Mouse (Mus musculus) left cerebral cortex, postnatal 14 days (tissue): ENCODE measurements around the gene Hnrnpul1. TPM values are rescaled to one million over a fixed set of nuclear protein-coding genes. Genes with fewer than 3 reads are reported as not detected.
A peak's percentile ranks its signal among the peaks of the same experiment; 100 is the strongest.
"Not testable (repeated sequence)": the region's sequence is repeated elsewhere in the genome, so short reads cannot be mapped to it uniquely, and the experiment has no call there.

Experiments used
- DNase-seq, 2 experiments: peaks; one replicate each; pipeline ENCODE4 v3.0.0; 2021 to 2022; ENCODE audit warnings: low spot score in 2 of 2, mixed read lengths in 1 of 2
- intact Hi-C: fragments of 180-260 bp; cut with DNase I; formaldehyde crosslinking; loops from one replicate; pipeline ENCODE4 v1.15.1; 2025
- long read RNA-seq, 2 experiments: library from polyadenylated mRNA; stranded (forward); transcript quantifications; one replicate each; pipeline ENCODE4 v2.0.0; 2021
- total RNA-seq, 2 experiments: library from RNA; stranded (reverse); gene quantifications; 2 replicates each; pipeline ENCODE4 v1.2.3; 2021

Hnrnpul1 gene
- total RNA-seq = 100 to 1,000 TPM; 102 to 103 TPM
- long read RNA-seq, experiment 1, transcript Hnrnpul1-205 (15 exons, 3,784 nt) = major isoform, 23 of 55 reads
- long read RNA-seq, experiment 1, partial matches to known transcripts = 21 of 55 reads
- long read RNA-seq, experiment 1, other reads (novel, unspliced or antisense) = 5 of 55 reads
- long read RNA-seq, experiment 2, transcript Hnrnpul1-205 (15 exons, 3,784 nt) = major isoform, 37 of 67 reads
- long read RNA-seq, experiment 2, transcript Hnrnpul1-201 (15 exons, 3,354 nt) = minor isoform, 9 of 67 reads
- long read RNA-seq, experiment 2, partial matches to known transcripts = 14 of 67 reads
- long read RNA-seq, experiment 2, other reads (novel, unspliced or antisense) = 6 of 67 reads

DNA sequence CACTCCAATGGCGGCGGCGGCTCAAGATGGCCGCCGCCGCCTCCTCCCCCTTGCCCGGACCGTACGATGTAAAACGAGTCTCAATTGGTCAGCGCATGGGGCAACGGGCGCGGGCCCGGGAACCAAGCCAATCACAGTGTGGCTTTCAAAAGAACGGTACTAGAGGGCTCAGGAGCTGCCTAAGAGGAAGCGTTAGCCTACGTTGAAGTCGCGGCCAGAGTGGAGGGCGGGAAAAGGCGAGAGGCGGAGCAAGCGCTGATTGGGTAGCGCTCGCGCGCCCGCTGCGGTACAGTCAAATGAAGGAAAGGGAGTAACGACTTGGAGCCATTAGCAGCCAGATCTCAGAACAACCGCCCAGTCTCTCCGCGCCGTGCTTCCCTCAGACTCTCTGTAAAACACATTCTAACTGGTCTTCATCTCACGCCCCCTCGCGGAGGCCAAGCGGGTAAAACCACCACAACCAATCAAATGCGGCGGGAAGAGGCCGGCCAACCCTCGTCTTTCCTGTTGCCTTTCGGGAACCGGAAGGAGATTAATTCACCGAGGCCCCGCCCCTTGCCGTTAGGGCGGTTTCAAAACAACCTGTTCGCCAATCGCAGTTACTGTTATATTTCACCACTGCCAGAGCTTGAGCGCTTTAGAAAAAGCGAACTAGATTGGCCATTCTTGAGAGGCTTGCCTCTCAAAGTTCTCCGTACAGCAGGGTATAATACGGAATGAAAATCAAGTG, at the start of gene Hnrnpul1:
Gene Hnrnpul1 (minus strand): TSS at position 20 of the 730 bp plus-strand sequence.
- intact Hi-C loops = no loop called here

DNA sequence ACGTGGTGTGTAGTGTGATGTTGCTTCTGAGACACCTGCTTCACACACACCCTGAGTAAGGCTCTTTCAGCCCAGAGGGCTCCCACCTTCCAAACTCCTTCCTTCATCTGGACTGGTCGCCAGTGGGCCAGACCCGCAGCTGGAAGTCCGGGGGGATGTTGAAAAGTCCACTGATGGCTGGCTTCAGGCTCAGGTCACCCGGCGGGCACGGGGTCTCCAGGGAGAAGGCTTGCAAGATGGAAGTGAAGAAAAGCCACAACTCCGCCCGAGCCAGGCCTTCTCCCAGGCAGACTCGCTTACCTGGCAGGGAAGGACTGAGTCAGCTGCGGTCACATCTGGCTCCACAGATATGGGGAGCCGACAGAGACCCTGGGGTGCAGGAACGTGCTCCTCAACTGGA, 48.9 kb upstream of the Hnrnpul1 start:
- intact Hi-C loops = no loop called here
- DNase-seq = no peak

More for the DNA sequence above, at the start of gene Hnrnpul1:
- peak; percentile 100 for DNase-seq

DNA sequence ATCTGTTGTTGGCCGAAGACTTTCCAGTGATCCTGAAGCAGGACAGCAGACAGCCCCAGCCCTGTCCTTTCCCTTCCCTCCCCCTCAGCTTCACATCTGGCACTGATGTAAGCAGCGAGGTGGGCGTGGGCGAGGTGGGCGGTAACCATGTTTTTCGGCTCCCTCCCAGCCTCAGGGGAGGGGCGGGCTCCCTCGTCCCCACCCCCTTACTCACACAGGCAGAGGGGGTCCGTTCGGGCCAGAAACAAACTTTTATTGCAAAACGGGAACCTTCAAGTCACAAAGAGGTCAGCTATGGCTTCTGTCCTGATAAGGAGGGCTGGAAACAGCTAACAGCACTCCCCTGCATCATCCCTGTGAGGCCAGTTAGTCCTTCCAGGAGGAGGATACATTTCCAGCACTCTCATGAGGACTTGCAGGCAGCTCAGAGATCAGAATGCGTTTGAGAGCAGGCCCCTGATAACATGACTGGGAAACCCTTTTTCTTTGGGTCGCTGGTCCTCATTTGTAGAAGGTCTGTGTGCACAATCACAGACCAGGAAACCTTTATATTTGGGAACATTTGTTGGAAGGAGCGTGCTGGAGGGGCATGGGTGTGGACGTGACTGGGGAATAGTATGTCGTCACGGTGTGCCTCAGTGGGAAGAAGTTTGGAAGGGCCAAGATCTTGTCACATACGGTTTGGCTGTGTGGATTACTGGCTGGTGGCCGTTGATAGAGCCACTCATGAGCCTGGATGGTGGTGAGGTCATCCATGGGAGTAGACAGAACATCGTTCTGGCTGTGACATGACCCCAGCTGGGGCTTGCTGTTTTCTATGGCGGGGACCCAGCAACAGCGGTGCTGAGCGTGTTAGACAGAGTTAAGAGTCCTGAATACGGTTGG, 47.9 kb upstream of the Hnrnpul1 start:
- intact Hi-C loops = no loop called here
- no peak for DNase-seq

DNA sequence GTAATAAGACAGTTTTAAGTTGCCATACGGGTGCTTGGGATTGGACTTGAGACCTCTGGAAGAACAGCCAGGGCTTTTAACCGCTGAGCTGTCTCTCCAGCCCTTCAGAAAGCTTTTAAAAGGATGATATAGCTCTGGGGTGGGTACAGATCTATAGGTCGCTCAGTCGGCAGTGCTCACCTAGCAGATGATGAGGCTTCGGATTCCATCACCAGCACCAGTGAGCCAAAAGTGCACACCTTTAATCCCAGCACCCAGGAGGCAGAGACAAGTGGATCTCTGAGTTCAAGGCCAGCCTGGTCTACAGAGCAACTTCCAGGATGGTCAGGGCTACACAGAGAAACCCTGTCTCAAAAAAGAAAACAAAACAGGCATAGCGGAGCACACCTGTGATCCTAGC, 46.5 kb upstream of the Hnrnpul1 start:
- no peak for DNase-seq
- intact Hi-C loops = no loop called here

DNA sequence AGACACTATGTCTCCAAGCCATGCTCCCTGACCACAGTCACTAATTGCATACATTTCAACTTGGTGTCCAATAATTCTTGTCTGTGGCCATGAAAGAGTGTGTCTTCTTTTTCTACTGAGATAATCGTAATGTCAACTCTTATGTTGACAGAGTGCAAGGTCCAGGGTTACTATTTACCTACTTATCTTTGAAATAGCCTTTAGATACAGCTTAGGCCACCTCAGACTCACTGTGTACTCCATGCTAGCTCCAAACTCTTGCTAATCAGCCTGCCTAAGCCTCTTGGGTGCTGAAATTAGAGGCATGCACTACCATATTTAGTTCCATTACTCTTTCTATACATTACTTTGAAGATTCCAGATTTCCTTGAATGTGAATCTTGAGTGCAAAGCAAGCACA, 44.8 kb upstream of the Hnrnpul1 start:
- DNase-seq = no peak
- intact Hi-C loops = no loop called here

DNA sequence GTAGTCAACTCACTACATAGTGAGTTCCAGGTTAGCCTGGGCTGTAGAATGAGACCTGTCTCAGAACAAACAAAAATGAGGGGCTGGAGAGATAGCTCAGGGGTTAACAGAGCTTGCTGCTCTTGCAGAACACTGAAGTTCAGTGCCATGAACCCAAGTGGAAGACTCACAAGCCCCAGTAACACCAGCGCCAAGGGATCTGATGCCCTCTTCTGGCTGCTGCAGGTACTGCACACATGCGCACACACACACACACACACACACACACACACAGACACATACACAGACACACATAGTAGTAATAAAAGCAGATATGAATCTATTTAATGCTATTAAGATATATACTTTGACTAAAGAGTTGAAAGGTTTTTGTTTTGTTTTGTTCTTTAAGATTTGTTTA, 44.0 kb upstream of the Hnrnpul1 start:
- intact Hi-C loops = no loop called here

DNA sequence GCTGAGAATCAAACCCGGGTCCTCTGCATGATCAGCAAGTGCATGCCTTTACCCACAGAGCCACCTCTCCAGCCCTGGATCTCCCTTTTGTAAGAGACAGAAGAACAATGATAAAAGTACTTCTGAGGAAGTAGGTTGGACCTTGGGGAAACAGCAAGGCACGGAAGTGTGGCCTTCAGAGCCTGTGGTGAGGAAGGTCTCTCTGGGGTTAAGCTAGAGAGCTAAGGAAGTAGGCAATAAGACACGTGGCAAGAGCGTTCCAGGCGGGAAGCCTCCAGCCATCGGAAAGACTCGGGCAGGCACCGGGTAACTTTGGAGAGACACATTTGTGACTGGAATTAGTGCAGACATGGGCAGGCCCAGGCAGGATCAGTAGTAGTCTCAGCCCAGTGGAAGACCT, 40.2 kb upstream of the Hnrnpul1 start:
- intact Hi-C loops = no loop called here
- DNase-seq = no peak

More for the DNA sequence above, 44.0 kb upstream of the Hnrnpul1 start:
- DNase-seq = no peak

DNA sequence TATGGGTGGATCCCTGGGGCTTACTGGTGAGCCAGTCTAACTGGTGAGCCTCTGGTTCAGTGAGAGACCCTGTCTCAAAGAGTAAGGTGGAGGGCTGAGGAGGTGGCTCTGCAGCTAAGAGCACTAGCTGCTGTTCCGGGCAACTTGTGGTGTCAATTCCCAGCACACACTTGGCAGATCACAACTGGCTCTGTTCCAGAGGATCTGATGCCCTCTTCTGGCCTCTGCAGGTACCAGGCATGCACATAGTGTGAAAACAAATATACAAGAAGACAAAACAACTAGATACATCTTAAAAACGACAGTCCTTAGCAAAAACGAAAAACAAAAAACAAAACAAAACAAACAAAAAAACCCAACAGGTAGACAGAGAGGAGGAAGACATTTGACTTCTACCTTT, 39.1 kb upstream of the Hnrnpul1 start:
- intact Hi-C loops = no loop called here
- no peak for DNase-seq

DNA sequence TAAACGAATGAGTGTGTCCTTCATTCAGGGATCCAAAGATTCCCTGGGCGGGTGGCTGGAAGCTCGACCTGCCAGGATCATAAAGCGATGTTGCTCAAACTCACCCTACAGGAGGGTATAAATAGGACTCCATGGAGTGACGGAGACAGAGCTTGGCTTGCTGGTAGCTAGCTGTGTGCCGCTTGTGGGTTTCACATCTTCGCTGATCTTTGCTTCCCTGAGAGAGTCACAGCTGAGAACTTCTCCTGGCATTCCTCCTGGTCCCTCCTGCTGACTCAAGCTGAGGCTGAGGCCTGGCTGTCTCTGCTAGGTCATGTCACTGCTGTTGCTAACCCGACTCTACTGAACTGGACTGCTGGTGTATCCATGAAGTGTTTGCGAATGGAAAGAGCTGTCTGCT, 38.4 kb upstream of the Hnrnpul1 start:
- DNase-seq, intact Hi-C loops: not testable (repeated sequence)

DNA sequence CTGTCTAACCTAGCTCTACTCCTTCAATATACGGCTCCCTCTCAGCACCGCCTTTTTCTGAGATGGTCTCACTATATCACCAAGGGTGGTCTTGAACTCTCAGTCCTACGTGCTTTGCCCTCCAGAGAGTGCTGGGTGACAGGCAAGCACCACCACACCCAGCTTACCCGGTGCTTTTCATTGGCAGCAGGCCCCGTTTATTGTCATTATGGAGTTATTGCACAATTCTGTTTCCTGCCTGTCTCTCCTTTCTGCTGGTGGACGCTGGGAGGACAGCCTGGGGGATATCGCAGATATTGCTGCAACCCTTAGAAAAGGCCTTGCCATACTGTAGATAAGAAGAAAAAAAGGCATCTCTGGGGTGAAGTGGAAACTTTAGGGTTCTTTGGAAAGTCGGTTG, 36.1 kb upstream of the Hnrnpul1 start:
- intact Hi-C loops = no loop called here
- DNase-seq = no peak

DNA sequence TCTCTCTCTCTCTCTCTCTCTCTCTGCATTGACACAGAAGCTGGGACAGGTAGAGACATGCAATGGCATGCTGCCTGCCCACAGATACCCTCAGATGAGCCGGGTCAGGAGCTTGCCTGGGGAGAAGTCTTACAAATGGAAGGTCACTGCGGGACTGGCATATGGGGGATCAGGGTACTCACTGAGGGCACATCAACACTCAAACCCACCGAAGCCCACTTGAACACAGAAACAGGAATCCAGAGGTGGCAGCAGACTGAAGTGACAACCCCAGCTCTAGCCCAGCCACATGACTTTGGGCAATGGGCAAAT, 34.5 kb upstream of the Hnrnpul1 start:
- no peak for DNase-seq
- intact Hi-C loops = no loop called here

DNA sequence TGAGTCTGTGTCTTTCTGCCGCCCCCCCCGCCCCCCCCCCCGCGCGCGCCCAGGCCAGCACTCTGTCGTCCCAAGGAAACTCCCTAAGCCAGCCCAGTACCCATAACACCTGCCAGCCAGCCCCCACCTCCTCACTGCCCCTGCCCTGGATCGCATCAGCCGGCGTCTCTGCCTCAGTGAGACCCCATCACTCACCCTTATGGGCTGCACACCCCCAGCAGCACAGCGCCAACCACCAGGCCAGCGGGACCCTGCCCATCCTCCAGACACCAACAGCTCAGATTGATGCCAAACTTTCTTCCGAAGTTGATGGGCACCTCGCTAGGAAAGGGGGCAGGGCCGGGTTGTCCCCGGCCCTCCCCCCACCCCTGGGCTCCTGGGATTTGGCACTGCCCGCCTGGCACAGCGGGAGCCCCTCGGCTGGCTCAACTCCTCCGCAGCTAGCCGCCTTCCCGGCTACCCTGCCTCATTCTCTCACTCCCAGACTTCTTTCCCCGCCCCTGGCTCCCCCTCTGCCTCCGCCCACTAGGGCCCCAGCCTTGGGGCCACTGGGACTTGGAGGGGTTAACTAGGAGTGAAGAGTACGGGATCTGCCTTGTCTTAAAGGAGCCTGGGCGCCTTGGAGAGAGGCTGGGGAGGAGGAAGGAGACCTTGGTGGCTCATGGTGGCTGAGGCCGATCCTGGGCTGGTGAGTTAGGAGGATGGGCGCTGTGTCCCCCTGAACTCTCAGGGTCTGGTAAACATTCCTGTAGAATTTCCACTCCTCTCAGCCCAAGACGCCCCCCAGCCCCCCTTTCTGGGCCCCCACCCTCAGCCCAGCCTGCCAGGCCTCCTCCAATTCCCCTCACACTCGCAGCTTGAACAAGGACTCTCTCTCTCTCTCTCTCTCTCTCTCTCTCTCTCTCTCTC, 33.9 kb upstream of the Hnrnpul1 start, which contains the start of gene Axl:
Gene Axl (minus strand): TSS at position 486 of the 909 bp plus-strand sequence.
- intact Hi-C loops = no loop called here
- peak; percentile 19 to 29 for DNase-seq

DNA sequence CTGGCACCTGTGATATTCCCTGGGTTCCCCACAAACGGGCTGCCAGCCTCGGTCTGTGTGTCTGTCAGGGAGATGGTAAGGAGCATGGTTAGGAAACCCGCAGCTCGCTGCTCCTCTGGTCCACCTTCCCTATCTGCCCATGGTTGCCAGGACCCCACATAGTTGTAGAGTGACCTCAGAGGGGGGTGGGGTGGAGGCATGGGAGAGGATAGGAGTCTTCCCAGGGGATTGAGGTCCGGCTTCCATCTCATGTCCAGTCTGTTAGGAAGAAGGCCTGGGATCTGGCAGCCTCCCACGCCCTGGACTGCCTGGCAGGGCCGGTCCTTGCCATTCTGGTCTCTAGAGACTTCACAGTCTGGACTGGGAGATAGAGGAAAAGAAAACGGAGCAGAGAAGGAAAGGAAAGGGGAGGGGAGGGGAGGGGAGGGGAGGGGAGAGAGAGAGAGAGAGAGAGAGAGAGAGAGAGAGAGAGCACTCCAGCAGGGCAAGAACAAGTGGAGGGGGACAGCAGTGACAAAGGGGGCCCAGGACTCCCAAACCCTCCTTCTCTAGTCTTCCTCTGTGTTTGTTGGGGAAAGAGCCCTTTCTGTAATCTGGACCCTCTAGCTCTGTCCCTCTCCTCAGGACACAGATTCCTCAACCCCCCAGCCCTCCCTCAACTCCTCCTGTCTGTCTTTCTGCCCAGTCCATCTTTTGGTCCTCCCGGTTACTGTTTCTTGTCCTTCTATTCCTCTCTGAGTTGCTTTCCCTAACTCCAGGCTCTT, 33.1 kb upstream of the Hnrnpul1 start:
- intact Hi-C loops = no loop called here
- DNase-seq = no peak

DNA sequence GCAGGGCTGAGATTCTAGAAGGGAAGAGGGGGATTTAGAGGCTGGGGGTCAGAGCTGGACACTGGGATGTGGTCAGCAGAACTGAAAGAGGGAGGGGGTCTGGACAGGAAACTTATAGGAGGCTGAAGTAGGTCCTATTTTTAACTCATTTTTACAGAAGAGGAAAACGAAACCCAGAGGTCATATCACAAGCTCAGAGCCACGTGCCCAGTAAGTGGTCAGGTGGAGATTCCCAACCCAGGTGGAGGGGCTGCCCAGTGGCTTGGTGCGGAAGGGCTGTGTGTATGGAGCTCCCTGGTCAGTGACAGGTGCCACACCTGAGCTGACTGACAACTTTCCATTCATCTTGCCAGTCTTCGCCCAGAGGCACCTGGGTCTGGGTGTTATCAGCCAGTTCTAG, 32.4 kb upstream of the Hnrnpul1 start:
- DNase-seq = no peak
- intact Hi-C loops = no loop called here

DNA sequence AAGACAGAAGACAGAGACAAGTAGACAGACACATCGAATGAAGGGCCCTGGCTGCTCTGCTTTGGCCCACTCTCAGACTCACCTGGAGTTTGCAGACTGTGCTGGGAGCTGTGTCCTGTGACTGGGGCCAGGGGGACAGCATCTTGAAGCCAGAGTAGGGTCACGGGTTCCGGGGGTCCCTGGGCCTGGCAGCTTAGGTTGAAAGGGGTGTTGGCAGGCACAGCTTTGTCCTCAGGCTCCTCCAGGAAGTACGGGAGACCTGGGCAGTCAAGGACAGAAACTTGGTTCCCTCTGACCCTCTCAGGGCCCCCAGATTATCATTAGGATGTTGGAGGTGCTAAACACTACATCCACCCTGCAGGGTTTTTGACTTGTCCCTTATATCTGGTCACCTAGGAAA, 31.2 kb upstream of the Hnrnpul1 start:
- intact Hi-C loops = no loop called here
- no peak for DNase-seq

DNA sequence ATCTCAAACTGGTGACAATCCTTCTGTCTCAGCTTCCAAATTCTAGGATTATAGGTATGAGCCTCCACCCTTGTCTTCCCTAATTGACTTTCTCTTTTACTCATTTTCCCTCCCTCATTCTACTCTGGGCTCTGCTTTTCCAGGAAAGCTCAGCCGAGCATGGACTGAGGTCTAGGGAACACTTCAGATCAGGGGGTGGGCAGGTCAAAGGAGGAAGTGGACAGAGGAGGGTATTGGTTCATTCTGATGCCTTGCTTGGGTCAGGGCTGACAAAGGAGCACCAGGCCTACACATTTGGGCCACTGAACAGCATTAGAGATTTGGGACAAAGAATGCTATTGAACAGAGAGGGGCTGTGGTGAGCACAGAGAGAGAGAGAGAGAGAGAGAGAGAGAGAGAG, 30.3 kb upstream of the Hnrnpul1 start:
- intact Hi-C loops = no loop called here
- no peak for DNase-seq

DNA sequence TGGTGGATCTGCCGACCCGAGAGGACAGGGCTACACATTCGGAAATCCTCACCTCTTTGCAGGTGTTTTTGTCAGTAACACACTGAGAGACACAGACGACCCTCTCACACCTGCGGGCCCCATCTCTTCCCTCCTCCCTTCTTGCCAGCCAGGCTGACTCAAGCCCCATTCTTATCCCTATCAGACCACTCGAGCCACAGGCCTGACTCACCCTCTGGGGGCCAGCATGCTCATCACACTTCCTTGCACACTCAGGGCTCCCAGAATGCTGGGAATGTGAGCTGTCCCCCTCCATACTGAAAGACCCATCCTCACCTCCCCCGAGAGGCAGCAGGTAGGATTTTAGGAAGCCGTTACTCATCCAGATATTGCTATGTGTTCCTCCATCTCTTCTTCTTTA, 29.2 kb upstream of the Hnrnpul1 start:
- DNase-seq = no peak
- intact Hi-C loops = no loop called here

DNA sequence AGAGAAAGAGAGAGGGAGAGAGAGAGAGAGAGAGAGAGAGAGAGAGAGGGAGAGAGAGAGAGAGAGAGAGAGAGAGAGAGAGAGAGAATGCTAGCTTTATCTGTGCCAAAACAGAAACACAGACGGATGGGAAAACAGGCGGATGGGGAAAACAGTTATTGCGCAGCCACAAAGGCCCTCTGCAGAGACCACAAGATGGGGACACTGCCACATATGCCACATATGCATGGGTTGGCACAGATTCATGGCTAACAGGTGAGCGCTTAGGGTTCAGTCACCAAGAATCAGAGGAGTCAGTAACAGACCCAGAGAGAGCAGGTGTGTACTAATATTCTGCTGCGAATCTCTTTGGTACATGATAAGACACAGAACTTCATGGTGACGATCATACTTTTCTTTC, 28.2 kb upstream of the Hnrnpul1 start:
- intact Hi-C loops = no loop called here
- no peak for DNase-seq
